ENCODE assay signal across 8 mouse cellular contexts in genomic region chr10:122807127-122808105, GRCm38 (mm10).
A peak's percentile ranks its signal among the peaks of the same experiment; 100 is the strongest.
DNase-seq lines count a peak whose midpoint lies in the region; ATAC-seq and TF ChIP-seq lines count a peak whose summit lies in the region.

No protein-coding gene starts in this region.

- peak; percentile 10 for TF ChIP-seq CTCF in C2C12 (IDR thresholded peaks at IDR 0.05; ENCODE audit: control insufficient read depth, insufficient read depth, insufficient read length)

- no peaks in the 10 kb centered on the region for H3K79me2 ChIP-seq in C2C12 (ENCODE audit: control insufficient read depth, insufficient read depth)

- no peak overlapping the region for H3ac ChIP-seq in C2C12 (ENCODE audit: control insufficient read depth, insufficient read length, low read depth)

- peaks cover 11% of the 10 kb centered on the region for H3K9me3 ChIP-seq in embryonic facial prominence, embryonic 14.5 days (ENCODE audit: control insufficient read depth, low read length)
- H3K9me3 ChIP-seq in heart, embryonic 10.5 days = no peaks in the 10 kb centered on the region
- H3K9me3 ChIP-seq in limb, embryonic 13.5 days = peaks cover 8% of the 10 kb centered on the region; the same call in 1 of the 2 replicates

- no peaks in the 10 kb centered on the region for H3K79me3 ChIP-seq in C2C12 (ENCODE audit: low read depth)

- H3K4me3 ChIP-seq in C2C12 (ENCODE audit: insufficient read depth, poor library complexity, severe bottlenecking) = peak overlapping the region; percentile 7
- no peak overlapping the region for H3K4me3 ChIP-seq in embryonic facial prominence, embryonic 14.5 days (ENCODE audit: low read depth, low read length)
- H3K4me3 ChIP-seq in heart, embryonic 10.5 days = no peak overlapping the region
- no peak overlapping the region for H3K4me3 ChIP-seq in limb, embryonic 13.5 days

- peaks cover 21% of the 10 kb centered on the region for H3K4me1 ChIP-seq in embryonic facial prominence, embryonic 14.5 days (ENCODE audit: control insufficient read depth, insufficient read depth, low read length)
- H3K4me1 ChIP-seq in heart, embryonic 10.5 days = peaks cover 17% of the 10 kb centered on the region
- H3K4me1 ChIP-seq in limb, embryonic 13.5 days = peaks cover 36% of the 10 kb centered on the region

- WGBS in embryonic facial prominence, embryonic 14.5 days = 24% methylated on average over 9 of the region's 9 CpGs
- 37% methylated on average over 9 of the region's 9 CpGs for WGBS in heart, embryonic 10.5 days
- whole genome bisulfite sequencing in limb, embryonic 13.5 days = 23% methylated on average over 9 of the region's 9 CpGs

- ATAC-seq in embryonic facial prominence, embryonic 14.5 days (ENCODE audit: low read depth) = peak; percentile 31; the same call in 1 of the 2 replicates
- ATAC-seq in limb, embryonic 13.5 days (ENCODE audit: low FRiP score, low read depth) = peak; percentile 31; the same call in 1 of the 2 replicates

- no peak overlapping the region; the same call in 1 of the 2 replicates for H3K9ac ChIP-seq in embryonic facial prominence, embryonic 14.5 days (ENCODE audit: low read depth, low read length)
- 0 out of 2 replicates have a peak overlapping the region, but pooled peaks have one; percentile 45 for H3K9ac ChIP-seq in limb, embryonic 13.5 days

- no peaks in the 10 kb centered on the region for H3K27me3 ChIP-seq in C2C12 (ENCODE audit: control insufficient read depth, insufficient read depth, insufficient read length)
- H3K27me3 ChIP-seq in embryonic facial prominence, embryonic 14.5 days (replicated peaks; ENCODE audit: control insufficient read depth, insufficient read depth, low read length) = no peaks in the 10 kb centered on the region
- H3K27me3 ChIP-seq in heart, embryonic 10.5 days (ENCODE audit: insufficient read depth, poor library complexity, severe bottlenecking) = no peaks in the 10 kb centered on the region
- no peaks in the 10 kb centered on the region for H3K27me3 ChIP-seq in limb, embryonic 13.5 days

- peak overlapping the region; percentile 78 for H3K27ac ChIP-seq in embryonic facial prominence, embryonic 14.5 days (replicated peaks; ENCODE audit: low read depth, low read length)
- peak overlapping the region; percentile 65 for H3K27ac ChIP-seq in heart, embryonic 10.5 days
- H3K27ac ChIP-seq in limb, embryonic 13.5 days = peak overlapping the region; percentile 52; the same call in 1 of the 2 replicates

- DNase-seq in adrenal gland, postnatal 4 days (ENCODE audit: low spot score in 2 of 2) = peak; percentile 49 to 52
- DNase-seq in embryonic facial prominence, embryonic 14.5 days (ENCODE audit: low spot score) = peak; percentile 92
- no peak for DNase-seq in heart, embryonic 10.5 days (ENCODE audit: low spot score)
- DNase-seq in kidney, adult 9 months = peak; percentile 77
- peak; percentile 64 for DNase-seq in neural tube, embryonic 10.5 days (ENCODE audit: extremely low spot score, low spot score)
- peak; percentile 79 for DNase-seq in telencephalon, adult 2 months (ENCODE audit: low read depth, low spot score)

- no peaks in the 10 kb centered on the region for H3K36me3 ChIP-seq in C2C12 (ENCODE audit: control insufficient read depth, insufficient read depth)
- H3K36me3 ChIP-seq in embryonic facial prominence, embryonic 14.5 days (ENCODE audit: control insufficient read depth, insufficient read depth, low read length) = no peaks in the 10 kb centered on the region
- no peaks in the 10 kb centered on the region for H3K36me3 ChIP-seq in heart, embryonic 10.5 days
- H3K36me3 ChIP-seq in limb, embryonic 13.5 days = 0 out of 2 replicates have a peak, but pooled peaks cover 2% of the 10 kb centered on the region

- 0 out of 2 replicates have a peak overlapping the region, but pooled peaks have one; percentile 0 for H3K4me2 ChIP-seq in embryonic facial prominence, embryonic 14.5 days (ENCODE audit: low read depth, low read length)
- 0 out of 2 replicates have a peak overlapping the region, but pooled peaks have one; percentile 19 for H3K4me2 ChIP-seq in limb, embryonic 13.5 days (replicated peaks)

TF ChIP-seq in C2C12, 6 proteins besides CTCF, POLR2A, EP300 and RAD21:
- TF ChIP-seq CEBPB (IDR thresholded peaks at IDR 0.05; ENCODE audit: low read depth) (no peak), USF1 (IDR thresholded peaks at IDR 0.05; ENCODE audit: low read depth) (no peak), FOSL1 (IDR thresholded peaks at IDR 0.05; ENCODE audit: insufficient read depth, low read length, poor library complexity, severe bottlenecking) (no peak), MYOD1 (IDR thresholded peaks at IDR 0.05; ENCODE audit: control insufficient read depth, insufficient read length, low read depth) (no peak), MAX (IDR thresholded peaks at IDR 0.05) (no peak), MYOG (IDR thresholded peaks at IDR 0.05; ENCODE audit: control insufficient read depth, extremely low read depth, insufficient read length) (no peak)
TF ChIP-seq in C2C12: peak in this region for 0.
